Mouse (Mus musculus) hindbrain, embryonic 16.5 days (tissue): Measurements from ENCODE around the gene Raet1e. TPM values are rescaled to one million over a fixed set of nuclear protein-coding genes. Genes with fewer than 3 reads are reported as not detected.
"Not testable (repeated sequence)": the region's sequence is repeated elsewhere in the genome, so short reads cannot be mapped to it uniquely, and the experiment has no call there.

Experiments used
- ATAC-seq: fragments of 200-750 bp; cut with Nextera tagmentation; 2 replicates; pipeline ENCODE4 v1.8.0; 2017; ENCODE audit warnings: moderate TSS enrichment, moderate library complexity
- H3K27ac ChIP-seq: fragments of 300-500 bp; sonication (generic); 2 replicates; pipeline ENCODE4 v1.5.1; 2014; ENCODE audit warnings: low read depth, mild to moderate bottlenecking, control low read depth, low read length, moderate library complexity
- H3K27me3 ChIP-seq: fragments of 300-500 bp; sonication (generic); replicated peaks from 2 replicates; pipeline ENCODE4 v1.6.1; 2014; ENCODE audit warnings: low read length; ENCODE audit not compliant: control insufficient read depth, insufficient read depth
- H3K36me3 ChIP-seq: fragments of 300-500 bp; sonication (generic); 2 replicates; pipeline ENCODE4 v1.6.1; 2014; ENCODE audit warnings: mild to moderate bottlenecking, low read length, moderate library complexity, mixed read lengths; ENCODE audit not compliant: control insufficient read depth, insufficient read depth
- H3K4me1 ChIP-seq: fragments of 300-500 bp; sonication (generic); 2 replicates; pipeline ENCODE4 v1.6.1; 2014; ENCODE audit warnings: low read depth, low read length; ENCODE audit not compliant: control insufficient read depth, insufficient read depth
- H3K4me2 ChIP-seq: fragments of 300-500 bp; sonication (generic); 2 replicates; pipeline ENCODE4 v1.6.1; 2014; ENCODE audit warnings: mild to moderate bottlenecking, low read length, control low read depth, moderate library complexity
- H3K4me3 ChIP-seq: fragments of 300-500 bp; sonication (generic); 2 replicates; pipeline ENCODE4 v1.5.1; 2014; ENCODE audit warnings: mild to moderate bottlenecking, low read length, control low read depth, moderate library complexity
- H3K9ac ChIP-seq: fragments of 300-500 bp; sonication (generic); 2 replicates; pipeline ENCODE4 v1.6.1; 2014; ENCODE audit warnings: low read depth, mild to moderate bottlenecking, control low read depth, low read length, moderate library complexity
- H3K9me3 ChIP-seq: fragments of 300-500 bp; sonication (generic); 2 replicates; pipeline ENCODE4 v1.6.1; 2014; ENCODE audit warnings: mild to moderate bottlenecking, low read length, moderate library complexity; ENCODE audit not compliant: control insufficient read depth
- WGBS: fragments of 180-500 bp; shearing (Covaris S2); extraction: QIAGEN DNeasy Blood & Tissue Kit; methylation state at CpG from one replicate; pipeline ENCODE4 v1.1.7; 2014; 5-methylcytosine and 5-hydroxymethylcytosine counted together
- polyA plus RNA-seq: library from polyadenylated mRNA; unstranded; fragments of >200 nt; fragmentation: Nextera tagmentation; extraction: Ambion mirVana; gene quantifications from 2 replicates; pipeline ENCODE4 v1.2.1, GENCODE M21; 2015

The Raet1e gene
- polyA plus RNA-seq, 1 experiment from 2014 or later = 0.30 TPM

DNA sequence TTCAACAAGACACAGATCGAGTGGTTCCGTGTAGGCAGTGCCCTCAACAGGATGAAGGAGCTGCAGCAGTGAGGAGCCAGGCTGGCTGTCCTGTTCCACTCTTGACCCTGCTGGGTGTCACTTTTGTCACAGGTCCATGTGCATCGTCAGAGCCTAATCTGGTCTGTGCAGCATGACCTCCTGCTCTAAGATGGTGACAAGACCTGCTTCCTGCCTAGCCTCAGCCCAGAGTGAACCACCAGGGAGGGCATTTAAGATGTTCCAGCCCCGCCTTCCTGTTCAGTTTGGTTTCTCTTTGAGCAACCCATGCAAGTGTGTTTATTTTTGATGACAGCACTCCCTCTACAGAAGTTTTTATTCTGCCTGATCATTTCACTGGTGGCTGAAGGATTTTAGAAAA is 187.4 kb downstream of the Raet1e start:
- not testable (repeated sequence) for ATAC-seq, H3K4me2 ChIP-seq, H3K27ac ChIP-seq, H3K4me1 ChIP-seq, H3K36me3 ChIP-seq, H3K9ac ChIP-seq, H3K4me3 ChIP-seq, H3K9me3 ChIP-seq, H3K27me3 ChIP-seq
- 90% methylated on average over 4 of the region's 4 CpGs for WGBS

GRCm38 (mm10) chr10:22353548-22354195 is 195.3 kb downstream of the Raet1e start:
- not testable (repeated sequence) for H3K4me2 ChIP-seq, H3K36me3 ChIP-seq, H3K9ac ChIP-seq, ATAC-seq, H3K4me1 ChIP-seq, H3K27ac ChIP-seq, H3K9me3 ChIP-seq, H3K27me3 ChIP-seq, H3K4me3 ChIP-seq
- WGBS = 79% methylated on average over 6 of the region's 6 CpGs

GRCm38 (mm10) chr10:22354196-22354574 is 195.8 kb downstream of the Raet1e start:
- not testable (repeated sequence) for H3K27me3 ChIP-seq, H3K4me1 ChIP-seq, H3K4me3 ChIP-seq, H3K9me3 ChIP-seq, H3K27ac ChIP-seq, H3K9ac ChIP-seq, H3K36me3 ChIP-seq, ATAC-seq, H3K4me2 ChIP-seq
- 91% methylated on average over 2 of the region's 2 CpGs for whole genome bisulfite sequencing

- 76% methylated on average over 1 of the region's 1 CpGs for WGBS
- not testable (repeated sequence) for ATAC-seq, H3K4me2 ChIP-seq
Observed at GRCm38 (mm10) chr10:22357373-22357772, 199.0 kb downstream of the Raet1e start.

DNA sequence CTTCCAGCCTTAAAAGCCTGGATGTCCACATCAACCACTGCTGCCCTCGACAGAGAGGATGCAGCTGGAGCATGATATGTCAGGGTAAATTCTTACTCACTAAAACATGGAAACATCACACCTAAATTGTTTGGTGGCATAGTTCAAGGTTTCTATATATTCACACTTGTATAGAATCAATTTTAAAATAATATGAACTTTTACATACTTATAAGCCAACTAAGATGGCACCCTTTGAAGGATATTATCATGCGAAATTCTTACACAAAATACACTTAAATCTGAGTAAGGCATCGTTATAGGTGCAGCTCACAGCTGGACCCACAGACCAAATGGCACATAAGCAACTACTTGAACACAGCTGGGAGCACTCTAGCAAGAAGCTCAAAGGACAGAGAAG is 201.9 kb downstream of the Raet1e start, which contains the start of gene Raet1d:
TSS of gene Raet1d (plus strand) at position 301 of the 400 bp plus-strand sequence.
- not testable (repeated sequence) for H3K9ac ChIP-seq, H3K36me3 ChIP-seq, H3K27ac ChIP-seq, H3K4me2 ChIP-seq, ATAC-seq, H3K4me3 ChIP-seq, H3K4me1 ChIP-seq, H3K9me3 ChIP-seq, H3K27me3 ChIP-seq
- 71% methylated on average over 3 of the region's 3 CpGs for WGBS

More at GRCm38 (mm10) chr10:22357373-22357772, 199.0 kb downstream of the Raet1e start:
- not testable (repeated sequence) for H3K27me3 ChIP-seq, H3K4me1 ChIP-seq, H3K4me3 ChIP-seq, H3K9me3 ChIP-seq, H3K36me3 ChIP-seq, H3K27ac ChIP-seq, H3K9ac ChIP-seq

DNA sequence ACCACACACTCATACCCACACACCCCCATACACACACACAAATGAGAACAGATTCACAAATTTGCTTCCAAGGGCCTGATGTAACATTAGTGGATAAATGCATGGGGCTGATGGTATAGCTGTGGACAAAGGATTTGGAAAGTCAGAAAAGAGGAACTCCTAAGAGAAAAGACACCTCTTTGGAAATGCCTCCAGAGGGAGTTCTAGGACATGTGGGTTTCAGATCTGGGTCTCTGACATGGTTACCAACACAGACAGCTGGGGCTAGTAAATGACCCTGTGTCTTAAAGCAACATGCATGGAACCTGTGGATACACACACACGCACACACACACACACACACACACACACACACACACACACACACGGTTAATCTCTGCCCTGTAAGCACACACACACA is 202.6 kb downstream of the Raet1e start:
- H3K9ac ChIP-seq, H3K27me3 ChIP-seq, H3K4me2 ChIP-seq, H3K9me3 ChIP-seq, H3K27ac ChIP-seq, H3K4me3 ChIP-seq, H3K4me1 ChIP-seq, H3K36me3 ChIP-seq: not testable (repeated sequence)
- ATAC-seq = 0 out of 2 replicates have a peak, but pooled peaks have one; percentile 27
- 38% methylated on average over 2 of the region's 2 CpGs for WGBS

- H3K27ac ChIP-seq, H3K9ac ChIP-seq, H3K36me3 ChIP-seq, H3K4me3 ChIP-seq, H3K4me1 ChIP-seq, H3K9me3 ChIP-seq, H3K27me3 ChIP-seq: not testable (repeated sequence)
- peak; percentile 89 for ATAC-seq
- under 1% methylated on average over 9 of the region's 15 CpGs for WGBS
- peak overlapping the region; percentile 44 for H3K4me2 ChIP-seq
Observed at GRCm38 (mm10) chr10:22361415-22362352, 203.3 kb downstream of the Raet1e start.

GRCm38 (mm10) chr10:22362466-22362865 is 204.1 kb downstream of the Raet1e start:
- not testable (repeated sequence) for H3K9me3 ChIP-seq, H3K9ac ChIP-seq, H3K4me1 ChIP-seq, H3K27me3 ChIP-seq, H3K4me3 ChIP-seq, H3K27ac ChIP-seq, H3K36me3 ChIP-seq, H3K4me2 ChIP-seq, ATAC-seq
- WGBS = 56% methylated on average over 1 of the region's 2 CpGs

- H3K36me3 ChIP-seq, ATAC-seq, H3K27ac ChIP-seq, H3K4me3 ChIP-seq, H3K9me3 ChIP-seq, H3K4me1 ChIP-seq, H3K27me3 ChIP-seq, H3K4me2 ChIP-seq, H3K9ac ChIP-seq: not testable (repeated sequence)
- WGBS = 90% methylated on average over 2 of the region's 2 CpGs
Observed at GRCm38 (mm10) chr10:22364915-22365314, 206.5 kb downstream of the Raet1e start.
